Mouse (Mus musculus) MEL (cell line): Measurements from ENCODE around the gene 1700074P13Rik. TPM values are rescaled to one million over a fixed set of nuclear protein-coding genes. Genes with fewer than 3 reads are reported as not detected.

Experiments used
- DNase-seq: peaks from one replicate; pipeline ENCODE4 v3.0.0; 2011; ENCODE audit warnings: low read depth, low spot score
- H3K27ac ChIP-seq: 2 replicates; pipeline ENCODE4 v1.5.1; 2012; ENCODE audit warnings: low read depth, mild to moderate bottlenecking, control low read depth, low read length, moderate library complexity; ENCODE audit not compliant: control insufficient read depth
- H3K27me3 ChIP-seq, 2 experiments: fragments of 150-350 bp in 1 of 2; sonication (generic) in 1 of 2; 2 replicates each; pipeline ENCODE4 v1.6.1; 2012; ENCODE audit warnings: low read length in 2 of 2, mild to moderate bottlenecking in 2 of 2, improper control_type of control experiment in 1 of 2, moderate library complexity in 1 of 2; ENCODE audit not compliant: insufficient read depth in 2 of 2, control insufficient read depth in 1 of 2
- H3K36me3 ChIP-seq, 2 experiments: 2 replicates each; pipeline ENCODE4 v1.6.1; 2012 to 2014; ENCODE audit warnings: low read length in 2 of 2, improper control_type of control experiment in 1 of 2, inconsistent platforms in 1 of 2, mild to moderate bottlenecking in 1 of 2; ENCODE audit not compliant: insufficient read depth in 2 of 2, control insufficient read depth in 1 of 2
- H3K4me1 ChIP-seq, 2 experiments: fragments of 150-350 bp in 1 of 2; sonication (generic) in 1 of 2; 2 replicates each; pipeline ENCODE4 v1.6.1; 2012; ENCODE audit warnings: low read length in 2 of 2, improper control_type of control experiment in 1 of 2, mild to moderate bottlenecking in 1 of 2; ENCODE audit not compliant: insufficient read depth in 2 of 2, control insufficient read depth in 1 of 2
- H3K4me3 ChIP-seq, 2 experiments: fragments of 150-350 bp in 1 of 2; sonication (generic) in 1 of 2; 2 replicates each; pipeline ENCODE4 v1.5.1; 2012; ENCODE audit warnings: low read depth in 2 of 2, low read length in 2 of 2, mild to moderate bottlenecking in 2 of 2, moderate library complexity in 2 of 2, control low read depth in 1 of 2, improper control_type of control experiment in 1 of 2; ENCODE audit not compliant: control insufficient read depth in 1 of 2, insufficient read depth in 1 of 2
- H3K79me2 ChIP-seq: 2 replicates; pipeline ENCODE4 v1.6.1; 2012; ENCODE audit warnings: mild to moderate bottlenecking, low read length, moderate library complexity; ENCODE audit not compliant: control insufficient read depth, poor library complexity, insufficient read depth
- H3K9ac ChIP-seq: 2 replicates; pipeline ENCODE4 v1.6.1; 2012; ENCODE audit warnings: low read depth, mild to moderate bottlenecking, control low read depth, low read length, moderate library complexity; ENCODE audit not compliant: control insufficient read depth, poor library complexity, severe bottlenecking
- H3K9me3 ChIP-seq: fragments of 150-350 bp; sonication (generic); replicated peaks from 2 replicates; pipeline ENCODE4 v1.6.1; 2012; ENCODE audit warnings: mild to moderate bottlenecking, low read length, improper control_type of control experiment, moderate library complexity; ENCODE audit not compliant: insufficient read depth
- BHLHE40 ChIP-seq: IDR thresholded peaks from 2 replicates; pipeline ENCODE4 v1.6.1; 2012; ENCODE audit warnings: low read depth, mild to moderate bottlenecking, inconsistent platforms, low read length, improper control_type of control experiment, borderline replicate concordance
- CTCF ChIP-seq, 3 experiments: IDR thresholded peaks in 2 of 3; conservative IDR thresholded peaks in 1 of 3; 2 replicates each; pipeline ENCODE4 v1.5.1; 2011 to 2012; ENCODE audit warnings: low read length in 3 of 3, low read depth in 2 of 3, mild to moderate bottlenecking in 2 of 3, improper control_type of control experiment in 1 of 3, inconsistent platforms in 1 of 3, mixed read lengths in 1 of 3, moderate library complexity in 1 of 3; ENCODE audit not compliant: control insufficient read depth in 1 of 3, insufficient read depth in 1 of 3, poor library complexity in 1 of 3, severe bottlenecking in 1 of 3
- E2F4 ChIP-seq: IDR thresholded peaks from 2 replicates; pipeline ENCODE4 v1.6.1; 2011; ENCODE audit warnings: low read depth, low read length, improper control_type of control experiment, borderline replicate concordance
- ELF1 ChIP-seq: IDR thresholded peaks from 2 replicates; pipeline ENCODE4 v1.6.1; 2014; ENCODE audit warnings: low read depth, mild to moderate bottlenecking, inconsistent platforms, low read length, improper control_type of control experiment, moderate library complexity
- EP300 ChIP-seq, 2 experiments: IDR thresholded peaks; 2 replicates each; pipeline ENCODE4 v1.6.1; 2011; ENCODE audit warnings: improper control_type of control experiment in 2 of 2, low read length in 2 of 2, low read depth in 1 of 2, mild to moderate bottlenecking in 1 of 2
- ETS1 ChIP-seq: IDR thresholded peaks from 2 replicates; pipeline ENCODE4 v1.6.1; 2012; ENCODE audit warnings: low read depth, mild to moderate bottlenecking, inconsistent platforms, low read length, improper control_type of control experiment, moderate library complexity
- MAFK ChIP-seq: IDR thresholded peaks from 2 replicates; pipeline ENCODE4 v1.6.1; 2011; ENCODE audit warnings: low read depth, mild to moderate bottlenecking, low read length, improper control_type of control experiment, borderline replicate concordance
- MAZ ChIP-seq: IDR thresholded peaks from 2 replicates; pipeline ENCODE4 v1.6.1; 2012; ENCODE audit warnings: low read depth, mild to moderate bottlenecking, inconsistent platforms, low read length, improper control_type of control experiment
- MEF2A ChIP-seq: IDR thresholded peaks from 2 replicates; pipeline ENCODE4 v1.6.1; 2014; ENCODE audit warnings: low read depth, mild to moderate bottlenecking, inconsistent platforms, low read length, improper control_type of control experiment; ENCODE audit not compliant: poor library complexity, insufficient replicate concordance, severe bottlenecking; ENCODE audit errors: extremely low read depth
- MYC ChIP-seq: IDR thresholded peaks from 2 replicates; pipeline ENCODE4 v1.6.1; 2011; ENCODE audit warnings: low read depth, mild to moderate bottlenecking, low read length, improper control_type of control experiment, moderate library complexity
- NELFE ChIP-seq: IDR thresholded peaks from 2 replicates; pipeline ENCODE4 v1.6.1; 2011; ENCODE audit warnings: low read depth, low read length, improper control_type of control experiment
- POLR2AphosphoS5 ChIP-seq: IDR thresholded peaks from 2 replicates; pipeline ENCODE4 v1.6.1; 2012; ENCODE audit warnings: low read depth, borderline replicate concordance, mild to moderate bottlenecking, inconsistent platforms, low read length, moderate library complexity, mixed read lengths
- RAD21 ChIP-seq: IDR thresholded peaks from 2 replicates; pipeline ENCODE4 v1.6.1; 2011; ENCODE audit warnings: mild to moderate bottlenecking, low read depth, low read length, improper control_type of control experiment
- SMC3 ChIP-seq: IDR thresholded peaks from 2 replicates; pipeline ENCODE4 v1.6.1; 2011; ENCODE audit warnings: low read depth, low read length, improper control_type of control experiment
- TAL1 ChIP-seq: IDR thresholded peaks from 2 replicates; pipeline ENCODE4 v1.6.1; 2012; ENCODE audit warnings: mild to moderate bottlenecking, inconsistent platforms, low read length, moderate library complexity, mixed read lengths
- TBP ChIP-seq: IDR thresholded peaks from 2 replicates; pipeline ENCODE4 v1.8.0; 2011; ENCODE audit warnings: low read depth, low read length, improper control_type of control experiment
- TCF12 ChIP-seq: IDR thresholded peaks from 2 replicates; pipeline ENCODE4 v1.6.1; 2014; ENCODE audit warnings: low read depth, mild to moderate bottlenecking, inconsistent platforms, low read length, improper control_type of control experiment, moderate library complexity
- USF1 ChIP-seq: IDR thresholded peaks from 2 replicates; pipeline ENCODE4 v1.6.1; 2014; ENCODE audit warnings: low read depth, mild to moderate bottlenecking, inconsistent platforms, low read length, improper control_type of control experiment, moderate library complexity
- ZKSCAN1 ChIP-seq: IDR thresholded peaks from 2 replicates; pipeline ENCODE4 v1.6.1; 2012; ENCODE audit warnings: low read depth, mild to moderate bottlenecking, inconsistent platforms, low read length, improper control_type of control experiment, moderate library complexity
- ZMIZ1 ChIP-seq: IDR thresholded peaks from 2 replicates; pipeline ENCODE4 v1.6.1; 2012; ENCODE audit warnings: low read depth, mild to moderate bottlenecking, inconsistent platforms, low read length, improper control_type of control experiment, moderate library complexity
- polyA plus RNA-seq, 2 experiments: library from polyadenylated mRNA; stranded (reverse) in 1 of 2; unstranded in 1 of 2; fragments of >175 nt in 1 of 2; fragments of >200 nt in 1 of 2; gene quantifications; 2 replicates each; pipeline versions ENCODE4 v1.2.1 to v1.2.4; 2012; ENCODE audit warnings: low replicate concordance in 2 of 2, low read depth in 1 of 2; ENCODE audit not compliant: insufficient read length in 2 of 2, insufficient read depth in 1 of 2, missing spikeins in 1 of 2
- total RNA-seq: library from RNA; depleted of rRNA; stranded (reverse); fragments of 300-350 nt; gene quantifications from 2 replicates; pipeline ENCODE4 v1.2.3, GENCODE M21; 2012

Gene 1700074P13Rik
- total and polyA plus RNA-seq, 3 experiments = not detected

DNA sequence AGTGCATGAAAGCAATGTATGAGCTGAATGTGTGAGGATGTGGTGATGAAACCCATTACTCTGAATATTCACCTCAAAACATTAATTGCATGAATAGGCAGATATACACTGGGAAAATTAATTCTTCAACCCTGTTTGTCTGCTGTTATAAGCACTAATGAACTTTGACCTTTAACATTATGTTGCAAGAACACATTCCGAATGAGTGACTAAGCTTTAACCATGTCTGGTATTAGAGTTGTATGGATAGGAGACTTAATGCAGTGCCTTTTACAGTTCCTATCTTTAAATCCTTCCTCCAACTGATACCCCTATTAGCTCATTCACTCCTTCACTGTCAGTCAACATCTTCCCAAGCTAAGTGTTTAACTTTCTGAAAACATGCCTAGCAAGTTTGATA is 45.6 kb downstream of the 1700074P13Rik start:
- TF ChIP-seq ELF1 (no peak), ZKSCAN1 (no peak), ZMIZ1 (no peak), E2F4 (no peak), EP300 (IDR thresholded peaks at IDR 0.05; ENCODE audit: low read depth in 1 of 2, low read length in 2 of 2) (no peak), POLR2AphosphoS5 (no peak), MEF2A (no peak), USF1 (no peak), MAZ (no peak), CTCF (IDR thresholded peaks at IDR 0.05 in 2 of 3, conservative IDR thresholded peaks at IDR 0.05 in 1 of 3; ENCODE audit: control insufficient read depth in 1 of 3, insufficient read depth in 1 of 3, low read depth in 2 of 3, low read length in 3 of 3, poor library complexity in 1 of 3, severe bottlenecking in 1 of 3) (no peak), TAL1 (no peak), RAD21 (no peak), BHLHE40 (no peak)

DNA sequence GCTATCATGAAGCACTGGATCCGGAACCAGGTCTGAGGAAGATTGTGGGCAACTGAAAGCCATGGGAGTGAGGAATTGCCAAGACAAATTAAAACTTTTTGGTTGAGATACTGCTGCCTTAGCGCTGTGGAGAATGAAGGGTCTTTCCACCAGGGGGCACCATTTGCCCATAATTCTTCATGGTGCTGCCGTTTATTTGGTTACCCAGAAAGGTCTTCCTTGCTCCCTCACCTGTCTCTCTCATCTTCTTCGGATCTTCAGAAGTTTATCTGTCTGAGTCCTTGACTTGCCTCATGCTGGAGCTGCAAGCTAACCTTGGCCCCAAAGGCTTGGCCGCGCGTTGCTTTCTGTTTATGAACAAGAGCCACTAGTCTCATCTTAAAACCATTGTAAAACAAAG is 46.8 kb downstream of the 1700074P13Rik start:
- peak; percentile 9 for DNase-seq
- no peak overlapping the region for H3K27ac ChIP-seq
- no peaks in the 10 kb centered on the region for H3K4me1 ChIP-seq
- TF ChIP-seq RAD21 (peak; percentile 22), TCF12 (no peak), NELFE (no peak), CTCF (IDR thresholded peaks at IDR 0.05 in 2 of 3, conservative IDR thresholded peaks at IDR 0.05 in 1 of 3; ENCODE audit: control insufficient read depth in 1 of 3, insufficient read depth in 1 of 3, low read depth in 2 of 3, low read length in 3 of 3, poor library complexity in 1 of 3, severe bottlenecking in 1 of 3) (peak; percentile 25 to 44 (median 36); a peak in 5 of 6 replicates), ETS1 (no peak), MAFK (no peak), TBP (no peak), USF1 (no peak), E2F4 (no peak), SMC3 (peak; percentile 20), MYC (no peak)
- TF ChIP-seq, all 39 proteins: peak for 3
- H3K4me3 ChIP-seq = no peak overlapping the region
- H3K9ac ChIP-seq = no peak overlapping the region
- H3K36me3 ChIP-seq = no peaks in the 10 kb centered on the region
- no peaks in the 10 kb centered on the region for H3K27me3 ChIP-seq
- H3K79me2 ChIP-seq = no peaks in the 10 kb centered on the region
- no peaks in the 10 kb centered on the region for H3K9me3 ChIP-seq

More for the DNA sequence above, 45.6 kb downstream of the 1700074P13Rik start:
- H3K27me3 ChIP-seq = no peaks in the 10 kb centered on the region
- no peak overlapping the region for H3K9ac ChIP-seq
- no peaks in the 10 kb centered on the region for H3K36me3 ChIP-seq
- H3K4me1 ChIP-seq = no peaks in the 10 kb centered on the region
- no peak overlapping the region for H3K27ac ChIP-seq
- no peaks in the 10 kb centered on the region for H3K79me2 ChIP-seq
- no peak overlapping the region for H3K4me3 ChIP-seq
- DNase-seq = no peak
- no peaks in the 10 kb centered on the region for H3K9me3 ChIP-seq
